Mouse (Mus musculus): Measurements from ENCODE around the gene Sestd1. TPM values are rescaled to one million over a fixed set of nuclear protein-coding genes. Genes with fewer than 3 reads are reported as not detected.

The Sestd1 gene
- polyA plus RNA-seq, 1 experiment, result 5.2 TPM

GRCm38 (mm10) chr2:77182271-77182995, 98.0 kb downstream of the Sestd1 start:
- H3K4me3 ChIP-seq (ENCODE audit: insufficient read depth, low read depth, low read length), result no peak overlapping the region
- H3K27ac ChIP-seq (replicated peaks; ENCODE audit: low read depth, low read length), result no peak overlapping the region
- H3K4me1 ChIP-seq (ENCODE audit: control insufficient read depth, insufficient read depth, insufficient read length, low read length), result no peaks in the 10 kb centered on the region

- Histone ChIP-seq H3K4me3 (ENCODE audit: insufficient read depth, low read depth, low read length) (no peak overlapping the region), H3K27ac (replicated peaks; ENCODE audit: low read depth, low read length) (no peak overlapping the region), H3K4me1 (ENCODE audit: control insufficient read depth, insufficient read depth, insufficient read length, low read length) (no peaks in the 10 kb centered on the region)
These were observed 102.9 kb downstream of the Sestd1 start for GRCm38 (mm10) chr2:77177472-77177871.

GRCm38 (mm10) chr2:77176413-77176812, 104.0 kb downstream of the Sestd1 start:
- Histone ChIP-seq H3K4me1 (ENCODE audit: control insufficient read depth, insufficient read depth, insufficient read length, low read length) (peaks cover 3% of the 10 kb centered on the region; the same call in 1 of the 2 replicates), H3K27ac (replicated peaks; ENCODE audit: low read depth, low read length) (no peak overlapping the region), H3K4me3 (ENCODE audit: insufficient read depth, low read depth, low read length) (no peak overlapping the region)

DNA sequence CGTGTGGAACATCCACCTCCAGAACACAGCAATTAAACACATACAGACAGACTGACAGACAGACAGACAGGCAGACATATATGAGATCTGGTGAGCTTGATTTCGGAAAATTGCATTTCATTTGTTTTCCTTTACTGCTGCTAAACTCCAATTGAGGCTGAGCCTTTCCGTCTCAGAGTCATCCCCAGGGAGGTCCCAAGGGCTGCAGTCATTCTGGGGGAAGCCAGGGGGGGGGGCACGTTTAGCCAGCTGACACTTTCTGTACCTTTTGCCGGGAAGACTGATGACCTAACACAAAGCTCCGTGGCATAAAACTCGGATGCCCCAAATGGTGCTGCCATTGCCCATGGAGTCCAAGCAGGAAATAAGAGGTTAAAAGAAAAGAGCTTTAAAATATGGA, 105.0 kb downstream of the Sestd1 start:
- peaks cover 4% of the 10 kb centered on the region; the same call in 1 of the 2 replicates for H3K4me1 ChIP-seq (ENCODE audit: control insufficient read depth, insufficient read depth, insufficient read length, low read length)
- no peak overlapping the region for H3K27ac ChIP-seq (replicated peaks; ENCODE audit: low read depth, low read length)
- H3K4me3 ChIP-seq (ENCODE audit: insufficient read depth, low read depth, low read length), result no peak overlapping the region

- Histone ChIP-seq H3K27ac (replicated peaks; ENCODE audit: low read depth, low read length) (no peak overlapping the region), H3K4me3 (ENCODE audit: insufficient read depth, low read depth, low read length) (no peak overlapping the region), H3K4me1 (ENCODE audit: control insufficient read depth, insufficient read depth, insufficient read length, low read length) (peaks cover 7% of the 10 kb centered on the region; the same call in 1 of the 2 replicates)
These were observed 106.1 kb downstream of the Sestd1 start for GRCm38 (mm10) chr2:77174313-77174712.

DNA sequence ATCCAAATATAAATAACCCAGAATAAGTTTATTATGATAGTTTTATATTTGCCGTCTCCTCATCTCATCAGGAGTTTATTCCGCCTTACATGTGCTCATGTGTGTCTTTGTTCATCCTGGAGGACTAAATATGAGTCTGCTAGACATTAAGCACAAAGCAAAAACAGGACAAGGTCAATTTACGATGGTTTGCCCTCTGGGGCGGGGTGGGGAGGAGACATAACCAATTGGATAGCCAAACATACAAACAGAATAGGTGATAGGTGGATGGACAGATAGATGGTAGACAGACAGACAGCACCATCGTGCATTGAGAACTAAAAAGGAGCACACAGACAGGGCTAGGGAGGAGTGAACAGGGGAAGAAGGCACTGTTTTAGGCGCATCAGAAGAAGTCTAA, 106.6 kb downstream of the Sestd1 start:
- H3K27ac ChIP-seq (replicated peaks; ENCODE audit: low read depth, low read length), result no peak overlapping the region
- peaks cover 7% of the 10 kb centered on the region; the same call in 1 of the 2 replicates for H3K4me1 ChIP-seq (ENCODE audit: control insufficient read depth, insufficient read depth, insufficient read length, low read length)
- H3K4me3 ChIP-seq (ENCODE audit: insufficient read depth, low read depth, low read length), result no peak overlapping the region

DNA sequence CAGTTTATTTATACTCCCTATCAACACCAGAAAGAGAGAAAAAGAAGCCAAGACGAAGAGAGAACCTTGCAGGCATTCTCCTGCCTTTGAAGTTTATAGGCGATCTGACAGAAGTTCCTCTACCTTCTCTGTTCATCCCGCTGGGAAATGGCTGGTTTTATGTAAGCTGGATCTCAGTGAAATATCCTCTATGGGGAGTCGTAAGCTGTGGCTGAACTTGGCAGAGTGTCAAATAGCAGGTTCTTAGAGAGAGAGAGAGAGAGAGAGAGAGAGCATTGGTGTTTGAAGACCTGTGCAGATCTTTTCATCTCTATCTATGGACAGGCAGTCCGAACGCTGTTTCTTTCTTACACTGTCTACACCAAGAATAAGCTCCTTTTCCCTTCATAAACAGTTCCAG, 107.0 kb downstream of the Sestd1 start:
- Histone ChIP-seq H3K4me3 (ENCODE audit: insufficient read depth, low read depth, low read length) (no peak overlapping the region), H3K4me1 (ENCODE audit: control insufficient read depth, insufficient read depth, insufficient read length, low read length) (peaks cover 7% of the 10 kb centered on the region; the same call in 1 of the 2 replicates), H3K27ac (replicated peaks; ENCODE audit: low read depth, low read length) (no peak overlapping the region)

GRCm38 (mm10) chr2:77172241-77172671, 108.1 kb downstream of the Sestd1 start:
- Histone ChIP-seq H3K27ac (replicated peaks; ENCODE audit: low read depth, low read length) (no peak overlapping the region), H3K4me3 (ENCODE audit: insufficient read depth, low read depth, low read length) (no peak overlapping the region), H3K4me1 (ENCODE audit: control insufficient read depth, insufficient read depth, insufficient read length, low read length) (peaks cover 7% of the 10 kb centered on the region; the same call in 1 of the 2 replicates)

DNA sequence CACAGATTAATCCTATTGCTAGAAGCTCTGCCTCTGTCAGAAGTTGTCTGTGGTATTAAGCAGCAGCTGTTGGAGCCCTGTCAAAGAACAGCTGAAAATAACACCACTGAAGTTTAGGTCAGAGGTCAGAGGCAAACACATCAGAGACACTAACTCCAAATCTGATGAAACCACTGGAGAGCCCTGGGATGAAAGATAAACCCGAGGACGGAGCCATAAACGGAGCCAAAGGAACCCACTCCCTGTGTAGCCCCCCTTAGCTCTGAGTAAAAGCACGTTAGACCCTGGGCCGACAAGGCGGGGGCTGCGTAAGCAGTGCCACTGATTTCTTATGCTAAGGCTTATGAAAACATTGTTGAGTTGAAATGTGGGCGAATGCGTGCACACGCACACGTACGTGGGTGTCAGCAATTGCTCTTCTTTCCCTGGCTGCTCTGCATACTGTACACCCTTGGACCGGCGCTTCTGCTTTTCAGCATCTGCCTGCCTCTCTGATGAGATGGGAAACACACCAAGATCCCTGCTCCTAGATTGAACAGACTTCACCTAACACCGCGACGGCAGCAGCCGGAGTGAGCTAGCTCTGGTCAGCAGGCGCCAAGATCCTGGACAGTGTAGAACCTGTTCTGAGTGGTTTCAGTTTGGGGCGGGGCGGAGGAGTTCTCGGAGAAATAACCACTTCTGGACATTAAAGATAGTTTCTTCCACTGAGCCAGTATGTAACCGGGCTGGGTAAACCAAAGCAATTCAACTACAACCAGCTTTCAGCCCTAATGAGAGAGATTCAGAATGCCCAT, 108.8 kb downstream of the Sestd1 start:
- peak overlapping the region; percentile 2; the same call in 1 of the 2 replicates for H3K4me3 ChIP-seq (ENCODE audit: insufficient read depth, low read depth, low read length)
- 0 out of 2 replicates have a peak overlapping the region, but pooled peaks have one; percentile 13 for H3K27ac ChIP-seq (replicated peaks; ENCODE audit: low read depth, low read length)
- peaks cover 7% of the 10 kb centered on the region; the same call in 1 of the 2 replicates for H3K4me1 ChIP-seq (ENCODE audit: control insufficient read depth, insufficient read depth, insufficient read length, low read length)

DNA sequence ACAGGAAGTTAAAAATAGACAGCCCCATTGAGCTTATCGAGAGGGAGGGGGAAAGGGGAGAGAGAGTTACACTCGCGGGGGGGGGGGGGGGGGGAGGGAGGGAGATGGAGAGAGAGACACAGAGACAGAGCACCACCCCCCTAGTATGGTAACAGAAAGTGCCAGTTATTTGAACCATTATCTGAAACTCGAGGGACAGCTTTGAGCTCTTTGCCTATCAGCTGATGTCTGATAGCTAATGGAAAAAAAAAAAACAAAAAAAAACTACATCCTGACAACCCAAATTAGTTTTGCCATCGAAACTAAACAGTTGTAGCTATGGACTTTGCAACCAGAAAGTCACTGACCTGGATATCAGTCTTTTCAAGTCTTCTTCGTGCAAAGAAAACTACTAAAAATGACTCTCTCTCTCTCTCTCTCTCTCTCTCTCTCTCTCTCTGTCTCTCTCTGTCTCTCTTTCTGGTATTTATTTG, 109.7 kb downstream of the Sestd1 start, which contains the start of gene Ccdc141:
Gene Ccdc141, minus strand, starts transcription at position 4 of the 473 bp plus-strand sequence.
- peak within 1 kb of the TSS; percentile 39; the same call in 1 of the 2 replicates for H3K27ac ChIP-seq (replicated peaks; ENCODE audit: low read depth, low read length)
- H3K4me1 ChIP-seq (ENCODE audit: control insufficient read depth, insufficient read depth, insufficient read length, low read length), result peaks cover 7% of the 10 kb centered on the region; the same call in 1 of the 2 replicates
- H3K4me3 ChIP-seq (ENCODE audit: insufficient read depth, low read depth, low read length), result peak within 1 kb of the TSS; percentile 68

DNA sequence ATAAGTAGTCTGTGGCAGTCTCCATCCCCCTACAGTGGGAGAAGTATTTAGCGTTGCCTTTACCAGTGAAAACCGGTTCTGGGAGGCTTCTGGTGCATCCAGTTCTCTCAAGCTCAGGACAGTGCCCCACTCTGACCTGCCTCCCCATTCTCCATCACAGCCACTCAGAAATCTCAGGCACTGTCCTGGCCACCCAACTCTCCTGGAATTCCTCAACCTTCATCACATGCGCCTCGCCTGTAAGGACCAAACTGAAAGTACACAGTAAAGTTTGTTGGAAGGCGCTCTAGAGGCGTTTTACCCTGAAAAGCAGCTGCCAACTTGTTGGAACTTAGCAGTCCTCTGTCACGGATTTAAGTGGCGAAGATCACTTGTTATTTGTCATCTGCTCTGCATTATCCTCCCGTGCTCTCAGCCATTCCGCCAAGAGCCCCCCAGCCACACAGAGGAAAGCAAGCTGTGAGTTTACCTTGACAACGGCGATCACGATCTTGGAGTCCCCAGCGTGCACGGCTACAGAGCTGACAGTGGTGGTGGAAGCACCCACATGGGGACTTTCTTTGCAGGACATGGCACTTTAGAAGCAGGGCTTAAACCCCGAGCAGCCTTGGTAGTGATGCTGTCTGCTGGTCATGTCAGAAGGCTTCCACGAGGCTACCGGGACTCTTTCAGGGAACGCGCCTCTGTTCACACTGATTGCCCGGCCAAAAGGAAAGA, 110.3 kb downstream of the Sestd1 start:
- peak overlapping the region; percentile 39; the same call in 1 of the 2 replicates for H3K27ac ChIP-seq (replicated peaks; ENCODE audit: low read depth, low read length)
- peaks cover 7% of the 10 kb centered on the region; the same call in 1 of the 2 replicates for H3K4me1 ChIP-seq (ENCODE audit: control insufficient read depth, insufficient read depth, insufficient read length, low read length)
- peak overlapping the region; percentile 68 for H3K4me3 ChIP-seq (ENCODE audit: insufficient read depth, low read depth, low read length)

GRCm38 (mm10) chr2:77169218-77169617, 111.2 kb downstream of the Sestd1 start:
- H3K4me1 ChIP-seq (ENCODE audit: control insufficient read depth, insufficient read depth, insufficient read length, low read length), result peaks cover 7% of the 10 kb centered on the region; the same call in 1 of the 2 replicates
- H3K4me3 ChIP-seq (ENCODE audit: insufficient read depth, low read depth, low read length), result no peak overlapping the region
- no peak overlapping the region for H3K27ac ChIP-seq (replicated peaks; ENCODE audit: low read depth, low read length)

- H3K4me3 ChIP-seq (ENCODE audit: insufficient read depth, low read depth, low read length), result no peak overlapping the region
- no peak overlapping the region for H3K27ac ChIP-seq (replicated peaks; ENCODE audit: low read depth, low read length)
- H3K4me1 ChIP-seq (ENCODE audit: control insufficient read depth, insufficient read depth, insufficient read length, low read length), result peaks cover 7% of the 10 kb centered on the region; the same call in 1 of the 2 replicates
These were observed 111.6 kb downstream of the Sestd1 start for GRCm38 (mm10) chr2:77168781-77169180.

DNA sequence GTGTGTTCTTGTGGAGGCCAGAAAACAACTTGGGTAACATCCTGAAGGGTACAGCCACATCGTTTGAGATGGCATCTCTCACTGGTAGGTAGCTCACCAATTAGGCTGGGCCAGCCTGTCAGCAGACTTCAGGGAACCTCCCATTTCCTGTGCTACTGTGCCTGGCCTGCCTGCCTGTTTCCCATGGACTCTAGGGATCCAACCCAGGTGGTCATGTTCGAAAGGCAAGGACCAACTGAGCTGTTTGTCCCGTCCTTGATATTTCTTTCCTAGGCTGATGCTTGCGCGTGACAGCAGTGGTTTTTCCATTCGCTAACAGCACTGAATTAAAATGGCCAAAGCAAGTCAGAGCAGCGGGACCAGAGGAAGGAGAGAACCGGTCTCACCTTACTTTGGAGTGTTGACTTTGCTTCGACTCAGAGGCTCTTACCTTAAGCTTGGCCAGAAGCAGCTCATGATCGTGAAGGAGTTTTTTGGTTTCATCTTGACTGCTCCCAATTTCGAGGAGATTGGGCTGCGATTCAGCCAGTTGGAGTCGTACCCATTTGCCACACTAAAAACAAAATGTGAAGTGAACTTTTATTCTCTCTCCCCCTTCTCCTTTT, 112.2 kb downstream of the Sestd1 start:
- H3K4me1 ChIP-seq (ENCODE audit: control insufficient read depth, insufficient read depth, insufficient read length, low read length), result peaks cover 7% of the 10 kb centered on the region; the same call in 1 of the 2 replicates
- H3K4me3 ChIP-seq (ENCODE audit: insufficient read depth, low read depth, low read length), result no peak overlapping the region

More for the DNA sequence above, 112.2 kb downstream of the Sestd1 start:
- H3K27ac ChIP-seq (replicated peaks; ENCODE audit: low read depth, low read length), result no peak overlapping the region
